Mouse (Mus musculus) heart, adult 9 months (tissue): ENCODE data around the gene Pex7.

Experiments
- DNase-seq, 2 experiments: peaks; one replicate each; pipeline ENCODE4 v3.0.0; 2022; ENCODE audit warnings: low spot score in 2 of 2

Gene Pex7

DNA sequence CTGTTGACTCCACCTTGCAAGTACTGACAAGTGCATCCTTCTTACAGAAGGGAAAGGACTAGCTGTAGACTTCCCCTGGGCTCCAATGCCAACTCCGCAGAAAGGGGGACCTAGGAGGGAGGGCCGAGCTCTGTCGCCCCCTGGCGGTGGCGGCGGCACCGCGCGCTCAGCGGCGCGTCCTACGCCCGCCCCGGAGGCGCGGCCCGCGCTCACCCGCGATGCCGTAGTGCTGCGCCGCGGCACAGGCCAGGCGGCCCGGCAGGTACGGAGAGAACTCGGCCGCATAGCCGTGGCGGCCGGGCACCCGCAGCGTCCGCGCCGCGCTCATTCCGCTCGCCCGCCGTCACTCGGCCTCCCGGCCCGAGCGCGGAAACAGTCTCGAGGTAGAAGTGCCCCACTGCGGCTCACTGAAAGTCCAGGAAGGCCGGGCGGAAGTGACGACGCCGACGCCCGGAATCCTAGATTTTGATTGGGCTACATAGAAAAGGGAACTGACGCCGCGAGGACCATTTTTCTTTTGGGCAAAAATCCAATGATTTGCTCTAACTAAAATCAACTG lies at the start of gene Pex7:
TSS of gene Pex7 (minus strand) at position 444 of the 559 bp plus-strand sequence.
- DNase-seq, result peak; percentile 90 to 94

DNA sequence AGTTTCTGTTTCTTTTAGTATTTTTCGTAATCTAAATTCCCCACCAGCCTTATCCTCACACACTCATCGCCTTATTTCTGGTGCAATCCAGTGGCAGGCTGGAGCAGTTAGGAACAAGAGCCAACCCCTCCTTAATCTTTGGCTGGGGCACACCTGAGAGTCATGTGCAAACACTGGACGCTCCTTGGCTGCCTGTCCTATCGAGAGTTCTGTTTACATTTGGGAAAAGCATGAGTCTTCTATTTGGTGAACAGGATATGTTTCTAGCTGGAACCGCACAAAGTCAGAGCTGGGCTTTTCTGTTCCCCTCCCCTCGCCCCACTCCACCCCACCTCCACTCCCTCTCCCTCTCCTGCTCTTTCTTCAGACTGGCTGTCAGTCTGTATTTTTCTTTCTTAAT lies 49.3 kb upstream of the Pex7 start:
- peak; percentile 40 to 48 for DNase-seq

DNA sequence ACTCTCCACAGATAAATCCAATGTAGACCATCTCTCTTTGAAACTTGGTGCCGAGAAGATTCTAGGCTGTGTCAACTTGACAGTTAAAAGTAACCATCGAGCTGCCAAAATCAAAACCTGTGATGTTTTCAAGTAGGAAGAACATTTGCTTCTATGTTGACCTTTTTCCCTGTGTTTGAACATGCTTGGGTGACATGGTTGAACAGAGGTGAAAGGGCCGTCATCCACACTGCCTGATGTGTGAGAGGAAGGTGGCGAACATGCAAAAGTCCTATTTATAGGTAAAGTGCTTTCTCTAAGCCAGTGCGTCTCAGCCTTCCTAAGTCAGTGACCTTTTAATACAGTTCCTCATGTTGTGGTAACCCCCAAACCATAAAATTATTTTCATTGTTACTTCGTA lies 48.3 kb upstream of the Pex7 start:
- DNase-seq, result no peak

DNA sequence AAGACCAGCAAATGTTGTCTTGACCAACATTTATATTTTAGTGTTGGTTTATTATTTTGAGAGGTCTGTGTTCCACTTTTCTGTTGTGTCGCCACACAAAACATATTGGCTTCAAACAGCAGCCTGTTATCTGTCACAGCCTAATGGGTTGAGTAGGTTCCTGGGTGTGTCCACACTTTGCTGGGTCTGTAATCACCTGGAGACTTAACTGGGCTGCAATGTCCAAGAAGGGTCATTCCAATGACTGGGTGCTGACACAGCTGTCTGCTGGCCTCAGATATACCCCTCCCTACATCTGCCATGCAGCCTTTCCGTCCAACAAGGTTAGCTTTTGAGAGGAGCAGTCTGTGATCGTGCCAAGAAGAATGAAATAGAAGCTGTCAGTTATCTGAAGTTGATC lies 47.1 kb upstream of the Pex7 start:
- no peak for DNase-seq

GRCm38 (mm10) chr10:19953032-19953761 lies 45.7 kb upstream of the Pex7 start:
- no peak for DNase-seq

DNA sequence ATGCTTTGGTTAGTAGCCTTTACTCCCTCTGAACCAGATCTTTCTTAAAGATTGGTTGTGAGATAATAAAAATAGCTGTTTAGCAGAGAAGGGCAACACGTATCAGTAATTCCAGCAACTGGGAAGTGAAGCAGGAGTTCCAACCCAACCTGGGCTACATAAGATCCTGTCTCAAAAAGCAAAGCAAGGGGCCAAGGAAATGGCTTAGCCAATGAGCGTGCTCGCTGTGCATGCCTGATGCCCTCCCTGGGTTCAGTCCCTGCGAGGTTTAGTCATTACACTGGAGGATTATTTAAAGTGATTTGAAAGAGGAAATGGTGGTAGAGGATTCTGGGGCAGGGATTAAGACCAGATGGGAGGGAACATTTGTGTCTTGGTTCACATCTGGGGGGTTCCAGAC lies 41.6 kb upstream of the Pex7 start:
- no peak for DNase-seq

DNA sequence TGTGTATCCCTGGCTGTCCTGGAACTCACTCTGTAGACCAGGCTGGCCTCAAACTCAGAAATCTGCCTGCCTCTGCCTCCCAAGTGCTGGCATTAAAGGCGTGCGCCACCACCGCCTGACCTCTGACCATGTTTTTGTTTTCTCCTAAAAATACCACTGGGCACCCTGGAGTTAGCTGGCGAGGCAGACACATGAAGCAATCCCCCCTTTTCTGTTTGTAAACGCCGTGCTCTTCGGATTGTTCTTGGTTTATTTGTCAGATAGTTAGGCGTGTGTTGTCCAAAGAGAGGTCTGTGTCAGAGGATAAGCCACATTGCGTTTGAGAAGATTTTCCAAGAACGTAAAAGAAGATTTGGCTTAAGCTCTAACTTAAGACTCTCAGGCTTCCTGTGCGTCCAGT lies 40.9 kb upstream of the Pex7 start:
- no peak for DNase-seq

GRCm38 (mm10) chr10:19947901-19948300 lies 40.4 kb upstream of the Pex7 start:
- DNase-seq, result no peak

DNA sequence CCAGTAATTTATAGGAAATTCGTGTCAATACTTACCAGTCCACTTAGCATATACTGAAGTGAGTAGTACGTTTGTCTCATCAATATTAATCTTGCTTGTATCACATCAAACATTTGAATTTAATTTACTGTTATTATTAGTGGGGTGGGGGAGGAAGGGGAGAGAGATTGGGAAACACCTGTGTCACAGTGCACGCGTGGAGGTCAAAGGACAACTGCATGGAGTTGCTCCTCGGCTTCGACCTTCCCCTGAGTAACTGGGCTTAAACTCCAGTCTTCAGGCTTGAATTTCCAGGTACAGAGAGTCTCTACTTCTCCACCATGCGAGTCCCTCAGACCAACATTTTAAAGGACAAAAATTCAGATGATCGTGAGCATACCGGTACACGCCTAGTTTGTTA lies 40.0 kb upstream of the Pex7 start:
- no peak for DNase-seq

DNA sequence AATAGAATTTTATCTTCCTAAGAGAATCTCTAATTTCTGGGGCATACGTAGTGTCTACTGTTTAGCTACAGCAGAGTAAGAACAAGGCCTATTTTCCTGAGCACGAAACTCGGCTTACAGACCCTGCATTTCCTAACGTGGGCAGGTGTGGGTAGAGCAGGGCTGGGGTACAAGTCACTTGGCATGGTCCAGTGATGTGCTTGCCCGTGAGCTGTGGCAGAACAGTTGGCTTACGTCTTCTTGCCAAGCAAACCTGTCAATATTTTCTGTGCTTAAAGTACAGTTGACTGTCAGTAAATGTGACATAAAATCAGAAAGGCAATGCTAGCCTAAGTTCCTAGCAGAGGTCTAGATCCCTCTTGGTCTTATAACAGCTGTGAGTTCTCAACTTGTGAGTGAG lies 39.2 kb upstream of the Pex7 start:
- no peak for DNase-seq

- no peak for DNase-seq
Observed at GRCm38 (mm10) chr10:19945651-19946050, 38.2 kb upstream of the Pex7 start.

GRCm38 (mm10) chr10:19942621-19943020 lies 35.1 kb upstream of the Pex7 start:
- no peak for DNase-seq

DNA sequence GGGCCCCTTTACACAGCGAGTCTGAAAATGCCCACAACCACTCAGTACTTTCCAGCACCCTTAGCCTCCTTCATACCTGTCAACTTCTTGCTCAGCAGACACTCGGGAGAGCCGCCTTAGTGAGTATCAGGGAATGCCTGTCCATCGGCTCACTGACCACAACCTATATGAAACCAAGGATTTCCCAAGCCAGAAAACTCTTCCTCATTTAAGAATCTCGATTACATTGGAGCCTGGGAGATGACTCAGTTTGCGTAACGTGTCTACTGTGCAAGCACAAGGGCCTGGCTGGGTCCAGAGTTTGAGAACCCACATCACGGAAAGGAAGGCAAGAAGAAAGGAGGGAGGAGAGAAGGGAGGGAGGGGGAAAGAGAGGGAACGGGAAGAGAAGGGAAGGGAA lies 34.4 kb upstream of the Pex7 start:
- no peak for DNase-seq

DNA sequence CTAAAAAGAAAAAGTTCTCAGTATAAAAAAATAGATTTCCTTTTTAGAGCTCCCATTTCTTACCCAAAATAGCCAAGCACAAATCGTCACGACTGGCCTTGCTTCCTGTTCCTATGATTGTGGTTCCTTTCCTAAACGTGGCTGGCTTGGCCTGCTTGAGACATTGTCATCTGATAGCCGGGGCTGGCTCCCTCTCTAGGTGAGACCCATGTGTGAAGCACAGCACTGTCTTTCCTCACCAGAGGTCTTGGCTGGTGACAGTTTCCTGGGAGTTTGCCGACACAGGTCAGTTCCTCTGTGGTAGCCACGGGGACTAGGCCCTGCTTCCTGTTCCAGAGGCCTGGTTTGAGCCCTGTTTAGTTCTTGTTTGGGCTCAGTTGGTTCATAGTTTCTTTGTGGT lies 33.6 kb upstream of the Pex7 start:
- DNase-seq, result peak; percentile 83 to 88

DNA sequence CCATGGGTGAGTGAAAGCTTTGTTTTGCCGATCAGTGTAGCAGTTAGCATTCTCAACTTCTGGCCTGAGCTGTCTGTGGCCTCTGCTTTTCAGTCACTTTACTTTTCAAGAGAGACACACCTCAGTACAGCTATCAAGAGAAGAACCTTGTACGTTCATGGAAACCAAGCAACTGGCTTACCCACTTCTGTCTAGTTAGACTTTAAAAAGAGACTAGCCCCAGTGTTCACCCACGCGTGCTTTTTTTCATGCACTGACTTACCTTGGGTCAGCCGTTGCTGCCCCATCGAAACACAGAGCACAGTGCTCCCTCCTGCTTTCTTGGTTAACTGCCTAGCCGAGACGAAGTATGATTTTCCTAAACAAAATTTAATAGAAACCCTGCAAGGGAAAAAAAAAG lies 33.1 kb upstream of the Pex7 start:
- no peak for DNase-seq

- DNase-seq, result no peak
Observed at GRCm38 (mm10) chr10:19940127-19940526, 32.6 kb upstream of the Pex7 start.

DNA sequence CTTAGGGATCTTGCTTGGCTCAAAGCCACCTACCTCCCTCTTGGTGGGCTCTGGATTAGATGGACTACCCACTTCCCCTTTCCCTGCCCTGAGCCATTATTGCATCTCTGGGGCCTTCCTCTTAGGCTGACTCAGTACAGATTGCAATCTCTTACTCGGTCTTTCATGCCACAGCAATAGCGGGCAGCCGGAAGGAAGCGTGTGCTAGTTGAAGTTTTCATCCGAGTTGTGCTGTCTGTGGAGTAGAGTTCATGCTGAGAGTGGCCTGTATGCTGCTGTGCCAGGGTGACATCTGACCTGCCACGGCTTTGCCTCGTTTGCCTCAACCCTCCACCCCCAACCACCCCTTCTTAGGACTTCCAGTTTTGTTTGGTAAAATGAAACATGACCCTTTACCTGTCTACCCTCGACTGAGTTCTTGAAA lies 31.8 kb upstream of the Pex7 start:
- peak in 1 of 2 experiments; percentile 52 for DNase-seq

GRCm38 (mm10) chr10:19938738-19939137 lies 31.2 kb upstream of the Pex7 start:
- no peak for DNase-seq

DNA sequence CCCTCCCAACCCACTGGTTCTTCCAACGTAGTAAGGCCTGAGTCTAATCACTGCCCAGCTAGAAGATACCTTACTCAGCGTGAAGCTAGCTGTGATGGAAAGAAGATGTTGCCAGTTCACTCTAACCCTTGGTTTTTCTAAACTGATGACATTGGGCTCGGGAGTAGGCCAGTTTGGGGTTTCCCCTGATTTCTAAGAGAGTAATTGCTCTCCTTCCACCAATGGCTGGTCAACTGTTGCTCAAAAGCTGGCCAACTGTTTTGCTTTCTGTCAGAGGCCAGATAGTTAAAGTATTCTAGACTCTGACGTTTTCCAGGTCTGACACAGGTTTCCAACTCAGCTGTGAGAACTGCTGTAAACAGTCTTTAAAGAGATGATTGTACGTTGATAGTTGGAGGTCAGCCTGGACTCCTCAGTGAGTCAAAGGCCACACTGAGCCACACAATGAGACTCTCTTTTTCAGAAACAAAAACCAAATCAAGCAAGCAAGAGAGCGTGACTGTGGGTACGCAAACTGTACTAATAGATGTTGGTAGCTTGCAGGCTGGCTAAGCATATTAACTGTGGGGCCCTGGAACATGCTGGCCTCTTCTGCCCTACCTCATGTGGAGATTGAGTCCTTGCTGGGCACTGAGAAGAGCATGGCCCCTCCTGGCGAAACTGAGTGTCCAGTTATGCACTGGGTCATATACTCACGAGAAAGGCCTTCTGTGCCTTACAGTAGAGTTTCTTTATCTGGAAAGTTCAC lies 29.6 kb upstream of the Pex7 start:
- DNase-seq, result no peak

DNA sequence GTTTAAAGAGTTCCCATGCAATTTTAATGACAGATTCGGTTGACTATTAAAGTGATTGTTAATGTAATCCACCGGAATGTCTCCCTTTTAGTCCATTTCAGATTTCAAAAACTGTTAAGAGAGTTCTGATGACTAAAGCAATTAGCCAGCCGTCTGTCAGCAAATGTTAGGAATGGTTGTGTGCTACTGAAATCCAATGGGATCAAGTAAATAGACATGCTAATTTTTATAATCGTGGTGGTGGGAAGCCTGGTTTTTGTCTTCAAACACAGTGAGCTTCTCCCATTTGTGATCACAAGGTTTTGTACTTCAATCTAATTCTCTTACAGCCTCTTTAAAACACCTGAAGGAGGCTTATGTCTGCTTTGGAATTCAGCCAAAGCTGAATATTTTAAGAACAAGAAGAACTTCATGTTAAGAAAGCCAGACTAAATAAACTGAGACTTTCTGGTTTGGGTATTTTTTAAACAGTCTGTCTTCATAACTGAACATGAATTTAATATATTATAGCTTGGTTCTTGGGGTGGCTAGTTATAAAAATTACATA lies 28.4 kb upstream of the Pex7 start:
- DNase-seq, result no peak

DNA sequence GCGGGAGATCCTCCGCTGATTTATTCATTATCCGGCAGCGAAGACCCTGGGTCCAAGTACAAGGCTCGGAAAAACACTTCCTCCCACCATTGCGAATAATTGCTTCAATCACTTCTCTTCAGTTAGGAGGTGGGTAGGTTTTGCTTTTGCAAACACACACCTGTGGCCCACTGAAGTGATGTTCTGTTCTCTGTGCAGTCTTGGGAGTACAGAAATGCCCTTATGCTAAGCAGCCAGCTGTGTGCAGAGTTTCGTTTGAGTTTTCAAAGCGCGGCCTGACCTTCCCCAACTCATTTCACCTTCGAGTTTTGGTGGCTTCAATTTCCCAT lies 27.8 kb upstream of the Pex7 start:
- no peak for DNase-seq

DNA sequence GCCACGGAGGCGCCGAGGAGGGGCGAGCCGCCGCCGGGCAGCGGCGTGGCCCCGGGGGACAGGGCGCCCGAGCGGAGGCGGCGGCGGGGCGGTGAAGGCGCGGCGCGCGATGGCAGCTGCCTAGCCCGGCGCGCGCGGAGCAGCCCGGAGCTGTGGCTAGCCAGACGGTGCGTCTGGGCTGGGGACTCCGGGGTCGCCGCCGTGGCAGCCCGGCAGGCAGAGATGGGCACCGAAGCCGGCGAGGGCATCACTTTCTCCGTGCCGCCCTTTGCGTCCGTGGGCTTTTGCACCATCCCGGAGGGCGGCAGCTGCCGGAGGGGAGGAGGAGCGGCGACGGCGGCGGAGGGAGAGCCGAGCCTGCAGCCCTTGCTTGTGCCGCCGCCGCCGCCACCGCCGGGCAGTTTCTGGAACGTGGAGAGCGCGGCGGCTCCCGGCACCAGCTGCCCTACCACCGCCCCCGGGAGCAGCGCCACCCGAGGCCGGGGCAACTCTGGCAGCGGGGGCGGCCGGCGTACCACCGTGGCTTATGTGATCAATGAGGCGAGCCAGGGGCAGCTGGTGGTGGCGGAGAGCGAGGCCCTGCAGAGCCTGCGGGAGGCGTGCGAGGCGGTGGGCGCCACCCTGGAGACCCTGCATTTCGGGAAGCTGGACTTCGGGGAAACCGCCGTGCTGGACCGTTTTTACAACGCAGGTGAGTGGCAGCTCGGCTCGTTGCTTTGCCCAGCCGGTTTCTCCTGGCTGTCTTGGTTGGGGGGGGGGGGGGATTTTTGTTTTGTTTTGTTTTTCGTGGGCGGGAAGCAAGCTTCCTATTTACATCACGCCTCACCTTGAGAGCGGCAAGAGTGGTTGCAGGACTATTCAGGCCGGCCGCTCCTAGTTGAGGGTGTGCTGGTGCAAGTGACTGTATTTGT lies 27.1 kb upstream of the Pex7 start, which contains the start of gene Map3k5:
TSS of gene Map3k5 (plus strand) at position 89 of the 911 bp plus-strand sequence.
- no peak for DNase-seq
